Mouse (Mus musculus) layer of hippocampus, postnatal 36 days (tissue): Measurements from ENCODE around the gene Xxylt1. TPM values are rescaled to one million over a fixed set of nuclear protein-coding genes. Genes with fewer than 3 reads are reported as not detected.
"Not testable (repeated sequence)": the region's sequence is repeated elsewhere in the genome, so short reads cannot be mapped to it uniquely, and the experiment has no call there.

Source experiments
- DNase-seq, 2 experiments: peaks; one replicate each; pipeline ENCODE4 v3.0.0; 2022
- total RNA-seq, 2 experiments: library from RNA; stranded (reverse); gene quantifications; 2 replicates each; pipeline ENCODE4 v1.2.3; 2021

Xxylt1 gene
- total RNA-seq, 2 experiments from 2014 or later, result 16.3 to 17.8 TPM

DNA sequence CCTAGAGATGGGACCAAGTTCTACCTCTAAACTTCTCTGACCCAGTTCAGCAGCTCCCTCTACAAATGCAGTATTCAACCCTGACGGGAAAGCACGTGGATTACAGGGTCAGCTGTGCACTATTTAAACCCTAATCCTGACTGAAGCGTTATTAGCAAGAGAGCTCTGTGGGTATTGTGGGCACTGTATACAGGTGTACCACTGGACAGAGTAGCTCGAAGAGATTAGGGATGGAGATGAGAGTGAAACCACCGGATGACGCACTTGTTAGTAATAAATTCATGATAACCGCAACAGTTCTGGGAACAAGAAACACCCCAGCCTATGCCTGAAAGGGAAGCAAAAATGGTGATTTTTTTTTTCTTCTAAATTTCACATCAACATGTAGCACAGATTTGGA is 57.0 kb downstream of the Xxylt1 start:
- no peak for DNase-seq

DNA sequence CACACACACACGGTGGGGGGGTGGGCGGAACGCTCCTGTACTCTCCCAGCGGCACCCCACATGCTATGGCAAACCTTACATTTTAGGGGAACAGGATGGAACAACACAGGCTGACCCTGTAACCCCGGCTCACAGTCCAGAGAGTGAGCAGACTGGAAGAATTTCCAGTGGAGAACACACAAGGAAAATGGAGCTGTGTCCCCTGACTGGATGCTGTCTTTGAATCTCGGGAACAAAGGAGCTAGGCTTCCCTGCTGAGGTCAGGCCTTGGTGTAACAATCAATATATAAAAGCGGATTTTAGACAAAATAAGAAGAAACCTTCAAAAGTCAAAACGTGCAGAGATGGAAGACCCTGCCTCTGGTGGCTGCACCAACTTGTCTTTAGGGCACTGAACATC is 57.4 kb downstream of the Xxylt1 start:
- DNase-seq, result no peak

DNA sequence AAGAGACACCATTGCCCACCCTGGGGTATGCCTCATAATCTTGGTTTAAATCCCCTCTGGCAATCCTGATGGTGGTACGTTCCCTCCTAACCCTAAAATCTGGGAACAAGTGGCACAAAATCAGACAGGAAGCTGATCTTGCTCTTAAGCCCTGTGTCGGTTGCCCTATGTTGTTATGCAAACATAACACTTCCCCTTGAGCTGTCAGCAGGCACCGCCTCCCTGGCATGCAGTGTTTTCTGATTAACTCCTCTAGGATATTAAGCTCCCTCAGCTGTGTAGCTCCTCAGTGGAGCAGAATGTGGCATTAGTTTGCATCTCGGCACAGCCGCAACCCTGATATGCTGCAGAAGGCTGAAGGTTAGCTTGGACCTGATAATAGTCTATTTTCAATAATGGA is 58.9 kb downstream of the Xxylt1 start:
- DNase-seq, result no peak

DNA sequence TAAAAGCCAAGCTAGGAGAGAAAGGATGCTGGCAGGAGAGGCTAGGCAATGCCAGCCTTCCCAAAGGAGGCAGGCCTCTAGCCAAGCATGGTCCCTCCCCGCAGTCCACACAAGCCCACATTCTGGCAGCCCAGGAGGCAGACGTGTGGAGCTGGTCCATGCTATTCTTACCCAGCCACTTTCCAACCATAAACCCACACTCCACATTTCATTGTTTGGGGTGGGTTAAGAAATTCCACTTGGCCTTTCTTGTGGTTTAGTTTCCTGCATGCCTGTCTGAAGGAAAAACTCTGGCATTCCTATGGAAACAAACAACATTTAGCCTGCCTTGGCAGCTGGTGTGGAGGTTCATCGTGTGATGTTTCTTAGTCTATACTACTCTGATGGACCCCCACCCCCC is 61.7 kb downstream of the Xxylt1 start:
- DNase-seq, result no peak

DNA sequence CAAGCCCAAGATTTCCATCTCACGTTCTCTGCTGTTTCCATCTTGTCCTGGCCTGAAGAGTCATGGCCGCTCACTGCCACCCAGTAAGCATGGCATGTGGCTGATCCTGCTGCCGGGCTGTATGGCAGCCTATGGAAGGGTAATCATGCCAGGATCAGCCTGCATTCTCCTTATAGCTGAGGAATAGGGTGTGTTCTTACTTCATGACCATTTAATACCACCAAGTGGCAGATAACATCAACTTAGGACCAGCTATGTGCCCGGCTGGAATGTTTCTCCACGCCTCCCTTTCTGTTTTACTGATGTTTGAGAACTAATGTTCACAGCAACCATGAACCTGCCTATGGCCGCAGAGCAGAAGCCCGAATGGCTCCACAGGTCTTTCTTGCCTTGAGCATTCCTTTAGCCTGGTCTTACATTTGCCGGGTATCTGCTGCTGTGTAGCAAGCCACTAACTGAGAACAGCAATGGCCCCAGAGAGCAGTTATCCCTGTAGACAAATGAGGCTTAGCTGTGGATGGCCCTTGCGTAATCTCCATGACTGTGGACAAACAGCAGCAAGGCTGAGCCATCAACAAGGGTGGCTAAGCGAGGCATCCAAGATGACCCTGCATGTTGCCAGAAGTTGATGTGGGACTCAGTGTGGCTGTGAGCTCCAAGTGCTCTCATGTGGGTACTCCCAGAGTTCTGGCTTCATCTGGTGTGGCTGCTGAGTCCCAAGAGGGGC is 63.4 kb downstream of the Xxylt1 start:
- no peak for DNase-seq

DNA sequence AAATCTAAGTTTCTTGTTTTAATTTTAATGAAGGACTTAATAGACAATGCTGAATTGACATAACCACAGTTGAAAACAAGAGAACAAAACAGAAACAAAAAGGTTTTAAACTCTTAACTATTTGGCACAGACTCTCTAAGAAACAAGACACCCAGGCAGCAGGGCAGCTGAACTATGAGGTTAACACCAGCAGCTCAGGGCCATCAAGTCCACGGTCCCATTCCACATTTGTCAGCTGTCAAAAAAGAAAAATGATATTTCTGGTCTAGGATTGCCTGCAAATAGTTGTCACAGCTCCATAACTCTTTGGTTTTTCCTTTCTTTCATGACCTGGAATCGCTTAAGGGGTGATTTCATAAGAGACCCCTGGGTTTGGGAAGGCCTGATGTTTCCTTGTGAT is 64.6 kb downstream of the Xxylt1 start:
- no peak for DNase-seq

DNA sequence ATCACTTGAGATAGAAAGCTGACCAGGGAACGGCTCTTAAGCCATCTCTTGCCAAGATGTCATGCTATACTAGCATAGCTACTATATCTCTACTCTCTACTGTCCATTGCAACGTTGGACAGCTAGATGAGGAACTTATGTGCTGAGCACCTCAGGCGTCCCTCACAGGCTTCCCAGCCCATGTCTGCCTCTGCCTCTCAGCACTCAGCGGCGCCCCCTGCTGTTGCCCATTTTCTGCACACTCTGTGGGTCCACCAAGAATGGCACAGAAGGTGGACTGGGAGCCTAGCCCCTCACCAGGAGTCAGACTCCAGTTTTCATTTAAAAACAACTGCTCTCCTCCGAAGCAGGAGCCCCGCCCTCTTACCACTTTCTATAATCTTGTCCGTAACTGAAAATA is 65.1 kb downstream of the Xxylt1 start:
- DNase-seq, result no peak

DNA sequence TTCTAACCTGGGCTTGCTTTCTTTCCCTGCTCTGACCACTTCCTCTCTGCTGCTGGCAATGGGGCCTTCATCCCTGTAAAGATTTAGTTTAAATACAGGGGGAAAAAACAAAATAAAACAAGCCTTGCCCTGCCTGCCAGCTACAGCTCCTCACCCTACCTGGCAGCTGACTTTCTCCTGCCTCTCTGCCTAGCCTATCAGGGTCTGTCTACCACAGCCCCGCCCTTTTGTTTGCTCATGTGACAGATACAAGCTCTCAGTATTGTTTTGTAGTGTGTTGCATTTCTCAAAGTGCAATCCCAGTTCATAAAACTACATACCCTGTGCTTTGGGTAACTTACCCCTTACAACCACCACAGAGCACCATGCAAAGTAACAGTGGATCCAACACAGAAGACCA is 66.0 kb downstream of the Xxylt1 start:
- no peak for DNase-seq

DNA sequence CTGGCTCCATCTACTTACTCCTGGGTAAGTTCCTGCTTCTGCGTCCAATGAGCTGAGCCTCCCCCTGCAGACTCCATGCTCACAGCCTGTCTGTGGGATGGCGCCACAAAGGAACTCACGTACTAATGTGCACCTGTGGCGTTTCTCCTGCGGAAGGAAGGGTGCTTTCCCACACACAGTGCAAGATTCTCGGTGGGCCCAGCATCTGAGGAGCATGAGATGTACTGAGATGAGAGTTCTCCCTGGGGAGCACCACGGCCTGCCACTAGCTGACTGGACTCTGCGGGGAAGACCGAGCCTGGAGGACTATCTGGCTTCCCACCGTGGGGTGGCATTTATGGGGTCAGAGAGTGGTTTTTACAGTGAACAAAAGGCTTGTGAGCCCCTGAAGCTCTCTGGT is 69.0 kb downstream of the Xxylt1 start:
- no peak for DNase-seq

DNA sequence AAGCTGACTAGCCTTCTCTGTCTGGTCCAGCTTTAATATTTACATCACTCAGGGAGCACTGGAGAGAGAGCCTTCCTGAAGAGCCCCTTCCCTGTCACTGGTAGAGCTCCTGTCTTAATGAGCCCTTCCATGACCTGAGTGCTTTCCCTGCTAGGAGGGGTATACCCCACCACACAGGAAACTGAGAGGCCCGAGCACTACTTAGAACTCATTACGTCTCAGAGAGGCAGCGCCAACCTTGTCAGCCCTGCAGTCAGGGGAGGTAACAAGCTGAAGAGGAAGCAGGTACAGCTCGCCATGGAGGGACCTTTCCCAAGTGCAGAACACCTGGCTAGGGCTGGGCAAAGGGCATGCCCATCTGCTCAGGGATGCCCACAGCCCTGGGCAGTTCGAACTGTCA is 70.8 kb downstream of the Xxylt1 start:
- no peak for DNase-seq

DNA sequence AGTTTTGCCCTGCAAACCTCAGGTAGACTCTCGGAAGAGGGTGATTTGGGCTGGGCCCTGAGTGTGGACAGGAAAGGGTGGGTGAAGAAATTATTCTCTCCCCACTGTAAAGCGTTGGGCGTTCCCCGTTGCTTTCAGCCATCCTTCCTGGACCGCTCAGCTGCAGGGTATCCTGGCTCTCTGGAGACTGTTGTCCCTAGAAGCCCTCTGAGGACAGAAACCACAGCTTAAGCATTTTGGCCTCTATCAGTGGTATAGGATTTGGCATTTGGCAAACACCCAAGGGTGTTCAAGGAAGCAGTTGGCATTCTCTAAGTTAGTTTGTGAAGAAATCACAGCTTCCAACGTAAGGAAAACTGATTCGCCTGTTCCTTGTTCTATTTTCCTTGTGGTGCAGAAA is 72.9 kb downstream of the Xxylt1 start:
- DNase-seq, result no peak

DNA sequence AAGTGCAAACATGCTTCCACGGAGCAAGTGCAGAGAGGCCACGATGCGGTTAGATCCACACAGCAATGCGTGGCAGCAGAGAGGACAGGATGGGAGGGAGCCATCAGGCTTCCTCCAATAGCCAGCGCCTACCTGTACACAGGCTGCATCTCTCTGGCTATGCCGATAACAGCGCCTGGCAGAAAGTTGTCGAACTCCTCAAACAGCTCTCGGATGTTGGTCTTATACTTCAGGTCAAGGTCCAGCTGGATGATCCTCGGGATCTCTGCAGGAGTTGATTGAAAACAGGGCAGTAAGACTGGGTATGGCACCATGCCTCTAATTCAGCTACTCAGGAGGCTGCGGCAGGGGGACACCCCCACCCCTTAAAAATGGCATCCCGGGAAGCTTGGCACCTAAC is 73.7 kb downstream of the Xxylt1 start:
- DNase-seq, result no peak

DNA sequence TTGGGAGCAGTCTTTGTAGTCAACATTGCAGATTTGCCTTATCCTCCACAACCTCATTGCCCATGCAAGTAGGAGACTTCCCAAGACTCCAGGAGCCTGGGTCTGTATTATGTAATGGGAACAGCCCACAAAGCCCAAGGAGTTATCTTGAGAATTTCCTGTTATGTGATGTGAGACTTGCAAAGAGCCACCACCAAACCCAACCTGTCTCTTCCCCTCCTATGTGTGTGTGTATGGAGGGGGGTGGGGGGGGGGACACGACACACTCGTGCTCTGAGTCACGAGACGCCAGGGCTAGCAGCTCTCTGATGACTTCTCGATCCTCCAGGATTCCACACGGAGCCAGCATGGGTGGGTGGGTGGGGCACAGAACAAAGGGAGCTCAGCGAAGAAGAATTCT is 75.5 kb downstream of the Xxylt1 start:
- DNase-seq, result no peak

DNA sequence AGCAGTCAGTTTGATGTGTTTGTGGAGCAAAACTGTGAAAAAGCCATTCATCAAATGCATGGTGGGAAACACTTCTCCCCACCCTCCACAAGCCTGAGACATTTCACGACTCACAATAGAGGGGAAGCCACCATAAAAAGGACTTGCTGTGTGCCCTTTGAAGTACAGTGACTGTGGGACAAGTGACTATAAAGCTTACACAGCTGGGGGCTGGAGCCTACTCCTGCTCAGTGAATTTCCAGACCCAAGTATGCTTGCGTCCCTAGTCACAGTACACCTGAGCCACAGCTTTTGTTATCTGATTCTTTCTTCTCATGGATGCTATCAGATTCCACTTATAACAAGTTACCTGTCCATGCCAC is 76.9 kb downstream of the Xxylt1 start:
- DNase-seq, result no peak

DNA sequence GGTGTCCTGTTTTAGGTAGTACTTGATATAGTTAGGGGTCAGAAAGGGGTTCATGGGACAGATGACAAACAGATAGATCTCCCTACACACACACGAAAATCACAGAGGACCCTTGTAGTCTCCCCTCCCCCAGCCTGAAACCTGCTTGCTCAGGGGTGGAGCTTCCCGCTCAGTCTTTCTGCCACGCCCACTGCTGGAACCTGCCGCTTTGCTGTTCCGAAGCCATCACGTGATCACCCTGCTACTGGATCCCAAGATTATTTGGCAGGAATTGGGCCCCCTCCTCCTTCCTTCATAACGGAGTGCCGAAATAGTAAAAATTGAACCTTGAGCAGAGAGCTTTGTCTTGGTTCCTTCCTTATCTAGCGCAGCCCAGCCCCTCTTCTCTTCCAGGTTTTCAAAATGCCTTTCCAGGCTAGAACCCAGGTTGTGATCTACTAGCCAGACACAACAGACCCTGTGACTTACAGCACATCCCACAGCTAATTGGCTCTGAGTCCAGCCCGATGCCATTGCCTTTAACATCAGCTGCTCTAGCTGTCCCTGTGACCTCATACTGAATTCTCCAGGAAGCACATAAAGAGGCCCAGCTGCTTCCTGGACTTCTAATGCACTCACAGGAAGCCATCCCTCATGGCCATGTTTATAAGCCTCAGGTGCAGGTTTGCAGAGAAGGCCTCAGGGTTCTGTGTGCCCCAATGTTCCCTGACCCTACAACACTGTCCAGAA is 77.5 kb downstream of the Xxylt1 start:
- DNase-seq, result not testable (repeated sequence)

DNA sequence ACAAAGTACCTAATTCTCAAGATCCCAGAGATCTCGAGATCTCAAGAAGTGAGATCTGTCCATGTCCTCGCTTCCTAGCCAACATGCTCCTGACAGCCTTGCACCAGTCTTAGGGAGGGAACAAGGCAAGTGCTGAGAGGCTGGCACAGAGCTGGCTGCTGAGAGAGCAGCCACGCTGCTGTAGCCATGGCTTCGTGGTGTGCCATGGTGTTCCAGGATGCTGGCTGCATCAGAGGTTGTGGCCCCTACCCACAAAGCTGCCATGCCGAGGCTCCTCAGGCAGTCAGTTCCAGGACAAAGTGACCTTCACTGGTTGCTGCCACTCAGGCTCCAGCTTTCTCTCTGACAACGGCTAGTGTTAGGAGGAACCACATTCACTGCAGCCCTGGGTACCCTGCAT is 78.3 kb downstream of the Xxylt1 start:
- no peak for DNase-seq

DNA sequence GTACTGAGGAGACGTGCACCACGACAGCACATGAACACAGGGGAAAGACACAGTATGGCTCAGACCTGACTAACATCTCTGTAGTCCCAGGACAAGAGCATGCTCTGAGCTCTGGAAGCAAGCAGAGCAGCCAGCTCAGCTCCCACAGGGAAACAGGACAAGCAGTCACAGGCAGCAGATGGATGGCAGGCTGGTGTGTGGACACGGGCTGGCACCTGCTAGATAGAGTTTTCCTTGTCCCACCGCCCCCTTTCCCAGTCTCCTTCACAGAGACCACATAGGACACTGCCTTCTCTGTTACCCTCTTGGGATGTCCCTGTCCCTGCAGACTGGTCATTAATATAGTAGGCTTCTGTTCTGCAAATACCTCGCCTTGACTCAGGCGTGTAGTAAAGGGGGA is 79.1 kb downstream of the Xxylt1 start:
- DNase-seq, result peak in 1 of 2 experiments; percentile 42

DNA sequence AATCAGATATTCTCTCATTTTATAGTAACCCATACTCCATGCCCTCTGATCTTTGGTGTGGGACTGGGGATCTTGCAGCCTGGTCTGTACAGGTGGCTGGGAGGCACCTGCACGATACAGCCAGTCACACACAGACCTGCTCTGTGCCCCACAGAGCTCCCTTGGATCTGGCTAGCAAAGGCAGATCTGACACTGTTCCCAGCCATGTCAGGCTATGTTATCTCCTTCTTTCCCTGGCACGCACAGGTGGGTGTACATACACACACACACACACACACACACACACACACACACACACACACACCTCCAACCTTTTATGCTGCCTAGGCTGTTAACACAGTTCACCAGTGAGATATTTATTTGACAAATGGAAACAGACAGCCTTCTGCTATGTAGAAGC is 82.5 kb downstream of the Xxylt1 start:
- no peak for DNase-seq

DNA sequence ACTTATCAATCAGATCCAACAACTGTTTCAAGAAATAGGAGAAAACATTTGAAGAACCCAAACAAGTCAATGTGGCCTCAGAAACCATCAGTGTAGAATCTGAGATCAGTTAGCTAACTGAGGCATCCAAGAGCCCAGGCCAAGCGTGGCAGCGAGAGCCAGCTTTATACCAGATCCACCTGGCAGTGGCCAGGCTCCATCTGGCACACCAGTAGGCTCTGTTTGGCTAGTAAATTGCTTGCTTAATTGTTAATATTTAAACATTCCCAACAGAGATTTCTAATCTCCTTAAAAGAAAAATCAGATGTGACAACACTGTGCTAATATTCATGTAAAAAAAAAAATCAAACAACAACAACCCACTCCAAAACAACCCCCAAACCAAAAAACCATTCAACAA is 83.2 kb downstream of the Xxylt1 start:
- peak in 1 of 2 experiments; percentile 49 for DNase-seq

DNA sequence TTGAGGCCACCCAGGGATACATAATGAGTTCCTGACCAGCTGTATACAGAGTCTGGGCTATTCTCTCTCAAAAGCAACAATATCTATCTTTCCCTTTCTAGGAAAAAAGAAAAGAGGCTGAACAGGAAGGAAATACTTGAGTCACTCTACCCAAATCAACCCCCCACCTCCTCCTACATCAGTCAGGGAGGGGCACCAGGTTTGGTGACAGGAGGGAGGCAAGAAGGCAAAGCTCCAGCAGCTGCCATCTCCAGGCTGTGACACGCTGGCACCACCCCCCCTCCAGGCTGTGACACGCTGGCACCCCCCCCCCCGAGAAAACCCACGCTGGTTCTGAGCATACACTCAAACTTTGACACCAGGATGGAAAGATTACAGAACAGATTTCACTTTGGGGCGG is 85.8 kb downstream of the Xxylt1 start:
- DNase-seq, result no peak

DNA sequence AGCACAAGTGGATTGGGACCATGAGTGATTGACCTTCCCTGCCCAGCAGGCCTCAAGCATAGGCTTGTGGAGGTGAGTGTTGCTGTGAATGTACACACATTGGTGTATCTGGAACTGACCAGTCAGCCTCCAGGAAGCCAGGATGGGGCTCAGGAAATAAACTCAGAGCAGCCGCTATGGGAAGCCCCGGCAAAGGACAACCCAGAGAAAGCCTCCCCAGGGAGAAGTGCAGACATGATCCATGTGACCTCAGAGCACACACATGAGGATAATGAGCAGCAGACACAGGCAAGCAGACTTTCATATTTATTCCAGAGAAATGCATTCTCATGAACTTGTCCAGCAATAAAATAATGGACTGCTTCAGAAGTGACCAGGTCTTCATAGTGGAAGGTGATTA is 86.4 kb downstream of the Xxylt1 start:
- DNase-seq, result no peak

DNA sequence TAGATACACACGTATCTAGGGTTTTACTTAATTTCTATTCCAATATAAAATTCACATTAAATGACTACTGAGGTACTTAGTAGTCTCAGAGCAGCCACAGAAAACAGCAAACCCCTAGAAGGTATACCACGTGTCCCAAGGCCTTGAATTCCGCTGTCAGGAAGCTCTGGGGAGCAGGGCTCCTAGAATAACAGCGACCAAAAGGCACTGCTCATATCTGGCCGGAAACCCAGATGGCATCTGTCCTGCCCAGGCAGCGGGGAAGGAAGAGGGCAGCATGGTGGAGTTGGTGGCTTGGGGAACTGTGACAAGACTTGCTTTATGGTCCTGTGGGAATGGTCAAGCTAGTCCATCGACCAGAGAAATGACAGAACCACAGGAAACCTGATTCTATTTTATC is 86.9 kb downstream of the Xxylt1 start:
- DNase-seq, result no peak

DNA sequence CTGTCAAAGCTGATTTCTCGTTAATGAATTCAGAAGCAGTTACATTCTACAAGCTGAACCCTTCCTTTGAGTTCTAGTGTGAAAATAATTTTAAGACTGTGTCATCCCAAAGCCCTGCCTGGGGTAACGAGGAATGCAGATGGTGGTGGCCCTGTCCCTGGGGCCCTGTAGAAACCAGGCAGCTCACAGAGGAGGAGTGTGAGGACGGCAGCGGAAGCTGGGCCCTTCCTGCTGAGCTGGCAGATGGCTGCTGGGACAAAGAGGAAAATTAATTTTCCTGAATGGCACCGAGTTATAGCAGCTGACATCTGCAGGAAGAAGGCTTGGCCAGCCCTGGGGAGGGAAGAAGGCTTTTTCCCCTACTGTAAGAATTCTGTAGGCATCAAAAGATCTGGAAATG is 88.7 kb downstream of the Xxylt1 start:
- no peak for DNase-seq

DNA sequence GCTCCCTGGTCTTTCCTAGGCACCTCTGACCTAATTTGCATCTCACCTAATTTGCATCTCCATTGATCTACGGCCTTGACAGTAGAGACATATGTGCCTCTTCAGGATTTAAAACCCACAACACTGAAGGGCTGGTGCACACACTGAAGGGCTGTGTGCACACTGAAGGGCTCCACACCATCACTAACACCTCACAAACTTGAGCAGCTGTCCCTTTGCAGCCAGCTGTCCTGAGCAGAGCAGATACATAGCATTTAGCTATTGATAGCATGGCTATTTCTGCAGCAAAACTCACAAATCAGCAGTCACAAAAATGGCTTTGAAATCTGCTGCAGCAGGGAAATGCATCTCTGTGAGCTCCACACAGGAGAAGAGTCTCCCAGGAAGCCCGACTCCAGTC is 90.6 kb downstream of the Xxylt1 start:
- no peak for DNase-seq

DNA sequence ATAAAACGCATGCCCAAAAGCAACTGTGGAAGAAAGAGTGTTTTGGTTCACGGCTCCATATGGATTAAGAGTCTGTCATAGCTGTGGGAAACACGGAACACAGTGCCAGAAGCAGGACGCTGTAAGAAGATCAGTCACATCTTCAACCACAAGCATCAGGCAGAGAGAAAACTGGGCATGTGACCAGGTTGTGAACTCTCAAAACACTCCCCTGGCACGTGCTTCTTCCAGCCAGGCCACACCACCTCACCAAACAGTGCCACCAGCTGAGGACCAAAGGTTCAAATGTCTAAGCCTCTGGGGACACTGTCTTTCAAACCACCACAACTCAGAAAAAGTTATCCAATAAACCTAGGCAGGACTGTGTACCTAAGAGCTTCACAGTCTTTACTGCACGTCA is 93.0 kb downstream of the Xxylt1 start:
- no peak for DNase-seq
